Mouse (Mus musculus): Measurements from ENCODE around the gene Lpin1. TPM values are rescaled to one million over a fixed set of nuclear protein-coding genes. Genes with fewer than 3 reads are reported as not detected.

Lpin1 gene
- total and polyA plus RNA-seq, 2 experiments, result 19.8 to 118 TPM

- TF ChIP-seq CTCF (IDR thresholded peaks at IDR 0.05; ENCODE audit: low read depth, low read length) (no peak), POLR2A (IDR thresholded peaks at IDR 0.05; ENCODE audit: extremely low read depth, insufficient read depth, low read length) (no peak)
- DNase-seq (ENCODE audit: extremely low read depth, low read depth, low spot score), result peak; percentile 79
- peaks cover 28% of the 10 kb centered on the region for H3K36me3 ChIP-seq (ENCODE audit: control insufficient read depth, insufficient read depth, low read length)
Observed at GRCm38 (mm10) chr12:16588396-16589042, 22.2 kb downstream of the Lpin1 start.

DNA sequence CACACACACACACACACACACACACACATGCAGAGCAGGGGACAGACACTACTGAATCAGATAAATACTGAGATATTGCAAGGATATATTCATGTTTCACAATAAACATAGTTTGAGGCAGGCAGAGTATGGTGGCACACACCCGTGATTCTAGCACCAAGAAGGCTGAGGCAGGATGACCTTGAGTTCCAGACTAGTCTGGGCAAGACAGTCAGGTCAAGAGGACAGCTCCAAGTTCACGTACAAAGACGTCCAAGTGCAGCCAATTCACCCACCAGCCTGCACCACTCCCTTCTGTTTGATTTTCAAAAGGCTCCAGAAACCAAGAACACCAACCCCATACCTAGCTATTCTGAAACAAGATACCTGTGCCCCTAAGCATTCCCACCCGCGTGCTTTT is 23.0 kb downstream of the Lpin1 start:
- TF ChIP-seq POLR2A (IDR thresholded peaks at IDR 0.05; ENCODE audit: extremely low read depth, insufficient read depth, low read length) (no peak), CTCF (IDR thresholded peaks at IDR 0.05; ENCODE audit: low read depth, low read length) (no peak)
- Histone ChIP-seq H3K36me3 (ENCODE audit: control insufficient read depth, insufficient read depth, low read length) (peaks cover 35% of the 10 kb centered on the region), H3K79me2 (ENCODE audit: control insufficient read depth, insufficient read depth, low read length) (peaks cover 49% of the 10 kb centered on the region), H3K4me1 (ENCODE audit: control insufficient read depth, insufficient read depth, low read length) (peaks cover 18% of the 10 kb centered on the region), H3K27me3 (ENCODE audit: control insufficient read depth, insufficient read depth, low read length) (no peaks in the 10 kb centered on the region), H3K4me3 (ENCODE audit: insufficient read depth, low read depth, low read length) (peak overlapping the region; percentile 87), H3K27ac (replicated peaks; ENCODE audit: insufficient read depth, low read depth, low read length) (peak overlapping the region; percentile 94), H3K9ac (ENCODE audit: low read depth, low read length) (peak overlapping the region; percentile 93)
- 36% methylated on average over 5 of the region's 5 CpGs for WGBS
- DNase-seq (ENCODE audit: extremely low read depth, low read depth, low spot score), result peak; percentile 72

More at GRCm38 (mm10) chr12:16588396-16589042, 22.2 kb downstream of the Lpin1 start:
- peaks cover 45% of the 10 kb centered on the region for H3K79me2 ChIP-seq (ENCODE audit: control insufficient read depth, insufficient read depth, low read length)
- 2% methylated on average over 7 of the region's 7 CpGs for WGBS
- H3K9ac ChIP-seq (ENCODE audit: low read depth, low read length), result peak overlapping the region; percentile 93
- H3K4me3 ChIP-seq (ENCODE audit: insufficient read depth, low read depth, low read length), result peak overlapping the region; percentile 87
- H3K27ac ChIP-seq (replicated peaks; ENCODE audit: insufficient read depth, low read depth, low read length), result peak overlapping the region; percentile 94
- peaks cover 15% of the 10 kb centered on the region for H3K4me1 ChIP-seq (ENCODE audit: control insufficient read depth, insufficient read depth, low read length)
- H3K27me3 ChIP-seq (ENCODE audit: control insufficient read depth, insufficient read depth, low read length), result no peaks in the 10 kb centered on the region

- Histone ChIP-seq H3K4me1 (ENCODE audit: control insufficient read depth, insufficient read depth, low read length) (peaks cover 21% of the 10 kb centered on the region), H3K4me3 (ENCODE audit: insufficient read depth, low read depth, low read length) (peak overlapping the region; percentile 87)
Observed at GRCm38 (mm10) chr12:16587111-16587510, 23.7 kb downstream of the Lpin1 start.

DNA sequence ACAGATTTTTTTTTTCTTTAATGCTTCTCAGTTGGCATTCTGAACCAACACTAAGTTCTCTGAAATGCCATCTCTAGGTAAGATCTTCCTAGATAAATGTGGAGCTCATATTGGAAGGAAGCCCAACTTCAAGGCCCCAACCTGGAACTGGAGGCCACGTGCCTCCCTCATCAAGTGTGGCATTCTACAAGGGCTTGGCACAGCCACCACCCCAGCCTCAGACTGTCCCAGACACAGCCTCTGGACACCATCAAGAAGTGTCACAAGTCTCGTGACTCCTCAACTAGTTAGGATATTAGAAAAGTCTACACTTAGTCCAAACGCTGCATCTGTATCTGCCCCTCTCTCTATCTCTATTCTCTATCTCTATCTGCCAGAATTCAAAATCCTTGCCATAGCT is 25.8 kb downstream of the Lpin1 start:
- H3K4me3 ChIP-seq (ENCODE audit: insufficient read depth, low read depth, low read length), result peak overlapping the region; percentile 87
- H3K27ac ChIP-seq (replicated peaks; ENCODE audit: insufficient read depth, low read depth, low read length), result peak overlapping the region; percentile 94; the same call in 1 of the 2 replicates
- H3K4me1 ChIP-seq (ENCODE audit: control insufficient read depth, insufficient read depth, low read length), result peaks cover 28% of the 10 kb centered on the region
- no peaks in the 10 kb centered on the region for H3K27me3 ChIP-seq (ENCODE audit: control insufficient read depth, insufficient read depth, low read length)
- peak overlapping the region; percentile 93 for H3K9ac ChIP-seq (ENCODE audit: low read depth, low read length)
- DNase-seq (ENCODE audit: extremely low read depth, low read depth, low spot score), result peak; percentile 70
- H3K36me3 ChIP-seq (ENCODE audit: control insufficient read depth, insufficient read depth, low read length), result peaks cover 60% of the 10 kb centered on the region
- no peak for TF ChIP-seq CTCF (IDR thresholded peaks at IDR 0.05; ENCODE audit: low read depth, low read length)
- TF ChIP-seq POLR2A (IDR thresholded peaks at IDR 0.05; ENCODE audit: extremely low read depth, insufficient read depth, low read length), result 0 out of 2 replicates have a peak, but pooled peaks have one; percentile 11
- peaks cover 67% of the 10 kb centered on the region for H3K79me2 ChIP-seq (ENCODE audit: control insufficient read depth, insufficient read depth, low read length)
- WGBS, result 35% methylated on average over 3 of the region's 3 CpGs

More at GRCm38 (mm10) chr12:16587111-16587510, 23.7 kb downstream of the Lpin1 start:
- H3K79me2 ChIP-seq (ENCODE audit: control insufficient read depth, insufficient read depth, low read length), result peaks cover 52% of the 10 kb centered on the region
- peaks cover 41% of the 10 kb centered on the region for H3K36me3 ChIP-seq (ENCODE audit: control insufficient read depth, insufficient read depth, low read length)
- TF ChIP-seq CTCF (IDR thresholded peaks at IDR 0.05; ENCODE audit: low read depth, low read length) (no peak), POLR2A (IDR thresholded peaks at IDR 0.05; ENCODE audit: extremely low read depth, insufficient read depth, low read length) (0 out of 2 replicates have a peak, but pooled peaks have one; percentile 16)
- H3K9ac ChIP-seq (ENCODE audit: low read depth, low read length), result peak overlapping the region; percentile 93
- no peaks in the 10 kb centered on the region for H3K27me3 ChIP-seq (ENCODE audit: control insufficient read depth, insufficient read depth, low read length)
- peak; percentile 76 for DNase-seq (ENCODE audit: extremely low read depth, low read depth, low spot score)
- WGBS, result 13% methylated on average over 2 of the region's 2 CpGs
- H3K27ac ChIP-seq (replicated peaks; ENCODE audit: insufficient read depth, low read depth, low read length), result peak overlapping the region; percentile 94

GRCm38 (mm10) chr12:16584035-16584682 is 26.6 kb downstream of the Lpin1 start:
- H3K27ac ChIP-seq (replicated peaks; ENCODE audit: insufficient read depth, low read depth, low read length), result peak overlapping the region; percentile 44
- WGBS, result 53% methylated on average over 14 of the region's 14 CpGs

More at GRCm38 (mm10) chr12:16584035-16584682, 26.6 kb downstream of the Lpin1 start:
- H3K79me2 ChIP-seq (ENCODE audit: control insufficient read depth, insufficient read depth, low read length), result peaks cover 64% of the 10 kb centered on the region
- H3K9ac ChIP-seq (ENCODE audit: low read depth, low read length), result peak overlapping the region; percentile 54; the same call in 1 of the 2 replicates
- peaks cover 30% of the 10 kb centered on the region for H3K4me1 ChIP-seq (ENCODE audit: control insufficient read depth, insufficient read depth, low read length)
- H3K4me3 ChIP-seq (ENCODE audit: insufficient read depth, low read depth, low read length), result peak overlapping the region; percentile 21
- no peaks in the 10 kb centered on the region for H3K27me3 ChIP-seq (ENCODE audit: control insufficient read depth, insufficient read depth, low read length)
- peaks cover 68% of the 10 kb centered on the region for H3K36me3 ChIP-seq (ENCODE audit: control insufficient read depth, insufficient read depth, low read length)
- TF ChIP-seq CTCF (IDR thresholded peaks at IDR 0.05; ENCODE audit: low read depth, low read length) (no peak), POLR2A (IDR thresholded peaks at IDR 0.05; ENCODE audit: extremely low read depth, insufficient read depth, low read length) (no peak)
- DNase-seq (ENCODE audit: extremely low read depth, low read depth, low spot score), result peak; percentile 43

Measured in liver, adult 2 months (tissue).